Mouse (Mus musculus) brain, embryonic 14.5 days (tissue): ENCODE results near the gene Zfp13. TPM values are rescaled to one million over a fixed set of nuclear protein-coding genes. Genes with fewer than 3 reads are reported as not detected.

Experiments
- DNase-seq: peaks from one replicate; pipeline ENCODE4 v3.0.0-alpha.2; 2011; ENCODE audit warnings: low read depth
- CTCF ChIP-seq: fragments of 200-500 bp; IDR thresholded peaks from 2 replicates; pipeline ENCODE4 v1.5.1; 2012; ENCODE audit warnings: inconsistent platforms, mild to moderate bottlenecking, moderate library complexity, borderline replicate concordance; ENCODE audit not compliant: insufficient read depth, insufficient read length; ENCODE audit errors: extremely low read depth
- POLR2A ChIP-seq: fragments of 200-500 bp; IDR thresholded peaks from 2 replicates; pipeline ENCODE4 v1.6.1; 2012; ENCODE audit warnings: mild to moderate bottlenecking, inconsistent platforms, borderline replicate concordance; ENCODE audit not compliant: poor library complexity, insufficient read depth, insufficient read length, severe bottlenecking; ENCODE audit errors: extremely low read depth
- polyA plus RNA-seq: library from polyadenylated mRNA; depleted of rRNA; stranded (reverse); fragments of >200 nt; gene quantifications from 2 replicates; pipeline ENCODE4 v1.2.3, GENCODE M21; 2012; rRNA removed

Gene Zfp13
- polyA plus RNA-seq = 46.8 and 47.4 TPM in 2 replicates

- DNase-seq = peak; percentile 95
- peak; percentile 40; the same call in 1 of the 2 replicates for TF ChIP-seq POLR2A
- no peak for TF ChIP-seq CTCF
Measured at GRCm38 (mm10) chr17:23598582-23599552, at the start of gene Zfp13. Gene Zfp13, minus strand, starts transcription at chr17:23599487.

- TF ChIP-seq POLR2A (no peak), CTCF (no peak)
- DNase-seq = no peak
Measured at GRCm38 (mm10) chr17:23645894-23646293, 46.6 kb upstream of the Zfp13 start.

GRCm38 (mm10) chr17:23644613-23645495, 45.6 kb upstream of the Zfp13 start, which contains the start of gene Mmp25:
Gene Mmp25, minus strand, starts transcription at chr17:23645277.
- TF ChIP-seq CTCF (no peak), POLR2A (no peak)
- DNase-seq = peak; percentile 14

- TF ChIP-seq CTCF (no peak), POLR2A (no peak)
- DNase-seq = no peak
Measured at GRCm38 (mm10) chr17:23631241-23631640, 32.0 kb upstream of the Zfp13 start.

GRCm38 (mm10) chr17:23630195-23631020, 31.1 kb upstream of the Zfp13 start:
- DNase-seq = peak; percentile 77
- TF ChIP-seq POLR2A (no peak), CTCF (peak; percentile 84)

GRCm38 (mm10) chr17:23627813-23628212, 28.5 kb upstream of the Zfp13 start:
- DNase-seq = no peak
- TF ChIP-seq POLR2A (no peak), CTCF (no peak)

GRCm38 (mm10) chr17:23620351-23620750, 21.1 kb upstream of the Zfp13 start:
- TF ChIP-seq POLR2A (no peak), CTCF (no peak)
- DNase-seq = no peak

- DNase-seq = no peak
- TF ChIP-seq CTCF = no peak
- TF ChIP-seq POLR2A = no peak
Measured at GRCm38 (mm10) chr17:23617087-23617486, 17.8 kb upstream of the Zfp13 start.

GRCm38 (mm10) chr17:23610361-23610800, 11.1 kb upstream of the Zfp13 start:
- peak; percentile 43 for DNase-seq
- TF ChIP-seq CTCF (peak; percentile 67), POLR2A (no peak)

GRCm38 (mm10) chr17:23609612-23610011, 10.3 kb upstream of the Zfp13 start:
- no peak for TF ChIP-seq POLR2A
- no peak for TF ChIP-seq CTCF
- peak; percentile 14 for DNase-seq
